Mouse (Mus musculus): ENCODE data around the gene 3110040N11Rik. TPM values are rescaled to one million over a fixed set of nuclear protein-coding genes. Genes with fewer than 3 reads are reported as not detected.

3110040N11Rik gene
- polyA plus RNA-seq, 1 experiment from 2014 or later = 30.0 TPM

- H3K36me3 ChIP-seq = peaks cover 30% of the 10 kb centered on the region
- WGBS (ENCODE audit: insufficient replicate concordance) = 67% methylated on average over 10 of the region's 10 CpGs
- no peaks in the 10 kb centered on the region for H3K27me3 ChIP-seq
- no peak overlapping the region for H3K4me2 ChIP-seq
- DNase-seq (no peak), ATAC-seq (ENCODE audit: low read depth) (no peak)
- no peak overlapping the region for H3K9ac ChIP-seq
- no peaks in the 10 kb centered on the region for H3K9me3 ChIP-seq (replicated peaks)
- H3K27ac ChIP-seq = no peak overlapping the region
- no peak overlapping the region for H3K4me3 ChIP-seq (replicated peaks)
- peaks cover 3% of the 10 kb centered on the region; the same call in 1 of the 2 replicates for H3K4me1 ChIP-seq (replicated peaks)
Measured at GRCm38 (mm10) chr7:81777667-81778218, 11.5 kb downstream of the 3110040N11Rik start.

DNA sequence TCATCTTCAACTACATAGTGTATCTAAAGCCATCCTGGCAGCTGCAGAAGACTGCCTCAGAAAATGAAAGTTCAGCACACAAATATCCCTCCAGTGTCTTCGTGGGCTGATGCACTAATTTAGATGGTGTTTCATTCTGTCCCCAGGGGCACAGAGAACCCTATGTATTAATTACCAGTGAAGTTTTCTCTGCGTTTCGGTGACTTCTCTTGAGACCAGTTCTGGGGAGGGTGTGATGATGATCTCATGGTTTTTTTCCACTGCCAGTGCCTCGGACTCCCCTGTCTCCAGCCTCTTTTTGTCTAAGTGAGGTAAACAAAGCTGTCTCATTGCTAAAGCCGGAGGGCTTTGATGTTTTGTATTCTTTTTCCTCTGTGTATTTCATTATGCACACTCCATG is 14.0 kb downstream of the 3110040N11Rik start:
- no peak overlapping the region for H3K9ac ChIP-seq
- H3K9me3 ChIP-seq (replicated peaks) = no peaks in the 10 kb centered on the region
- H3K27ac ChIP-seq = no peak overlapping the region
- DNase-seq = no peak
- 74% methylated on average over 5 of the region's 5 CpGs for WGBS (ENCODE audit: insufficient replicate concordance)
- H3K27me3 ChIP-seq = no peaks in the 10 kb centered on the region
- no peak overlapping the region for H3K4me3 ChIP-seq (replicated peaks)
- no peak overlapping the region for H3K4me2 ChIP-seq
- H3K4me1 ChIP-seq (replicated peaks) = peaks cover 3% of the 10 kb centered on the region; the same call in 1 of the 2 replicates
- H3K36me3 ChIP-seq = peaks cover 8% of the 10 kb centered on the region
- ATAC-seq (ENCODE audit: low read depth) = no peak

GRCm38 (mm10) chr7:81772786-81773539 is 16.3 kb downstream of the 3110040N11Rik start:
- DNase-seq = no peak
- no peaks in the 10 kb centered on the region for H3K9me3 ChIP-seq (replicated peaks)
- no peak overlapping the region for H3K4me3 ChIP-seq (replicated peaks)
- peaks cover 3% of the 10 kb centered on the region; the same call in 1 of the 2 replicates for H3K4me1 ChIP-seq (replicated peaks)
- H3K9ac ChIP-seq = no peak overlapping the region
- H3K4me2 ChIP-seq = no peak overlapping the region
- H3K36me3 ChIP-seq = 0 out of 2 replicates have a peak, but pooled peaks cover 3% of the 10 kb centered on the region
- no peak overlapping the region for H3K27ac ChIP-seq
- ATAC-seq (ENCODE audit: low read depth) = no peak
- H3K27me3 ChIP-seq = no peaks in the 10 kb centered on the region
- WGBS (ENCODE audit: insufficient replicate concordance) = 58% methylated on average over 10 of the region's 10 CpGs

DNA sequence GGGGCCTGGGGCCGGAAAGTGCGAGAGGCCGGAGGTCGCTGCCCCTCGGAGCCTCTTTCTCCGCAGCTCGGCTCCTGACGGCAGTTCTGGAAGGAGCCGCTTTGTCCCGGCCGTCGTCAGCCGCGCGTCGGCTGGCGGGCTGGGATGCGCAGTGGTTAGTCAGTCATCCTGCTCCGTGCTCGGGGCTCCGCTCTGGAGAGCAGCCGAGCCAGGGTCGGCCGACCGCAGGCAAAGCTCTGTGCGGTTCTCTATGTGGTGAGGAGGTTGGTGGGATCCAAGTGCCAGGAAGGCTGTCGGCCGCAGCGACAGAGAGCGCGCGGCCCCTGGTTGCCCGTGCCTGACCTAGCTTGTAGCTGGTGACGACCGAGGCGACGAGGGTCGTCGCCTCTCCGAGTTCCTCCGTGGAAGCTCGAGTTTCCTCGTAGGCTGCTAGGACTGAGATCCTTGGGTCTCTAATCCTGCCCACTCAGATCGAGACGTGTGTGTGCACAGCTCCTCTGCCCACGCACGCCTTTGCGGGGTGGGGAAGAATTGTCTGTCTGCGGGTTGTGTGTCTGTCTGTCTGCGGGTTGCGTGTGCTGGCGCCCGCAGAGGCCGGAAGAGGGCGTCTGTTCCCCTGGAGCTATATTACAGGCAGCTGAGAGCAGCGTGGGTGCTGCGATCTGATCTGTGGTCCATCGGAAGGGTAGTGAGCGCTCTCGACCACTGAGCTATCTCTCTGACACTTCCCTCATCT is 26.0 kb downstream of the 3110040N11Rik start:
- H3K4me3 ChIP-seq (replicated peaks) = peak overlapping the region; percentile 99
- H3K9me3 ChIP-seq (replicated peaks) = no peaks in the 10 kb centered on the region
- H3K4me1 ChIP-seq (replicated peaks) = peaks cover 33% of the 10 kb centered on the region
- H3K4me2 ChIP-seq = peak overlapping the region; percentile 94
- ATAC-seq (ENCODE audit: low read depth) (peak; percentile 65), DNase-seq (peak; percentile 46)
- WGBS (ENCODE audit: insufficient replicate concordance) = under 1% methylated on average over 60 of the region's 60 CpGs
- H3K27ac ChIP-seq = peak overlapping the region; percentile 91
- H3K36me3 ChIP-seq = 0 out of 2 replicates have a peak, but pooled peaks cover 3% of the 10 kb centered on the region
- H3K9ac ChIP-seq = peak overlapping the region; percentile 92
- no peaks in the 10 kb centered on the region for H3K27me3 ChIP-seq

DNA sequence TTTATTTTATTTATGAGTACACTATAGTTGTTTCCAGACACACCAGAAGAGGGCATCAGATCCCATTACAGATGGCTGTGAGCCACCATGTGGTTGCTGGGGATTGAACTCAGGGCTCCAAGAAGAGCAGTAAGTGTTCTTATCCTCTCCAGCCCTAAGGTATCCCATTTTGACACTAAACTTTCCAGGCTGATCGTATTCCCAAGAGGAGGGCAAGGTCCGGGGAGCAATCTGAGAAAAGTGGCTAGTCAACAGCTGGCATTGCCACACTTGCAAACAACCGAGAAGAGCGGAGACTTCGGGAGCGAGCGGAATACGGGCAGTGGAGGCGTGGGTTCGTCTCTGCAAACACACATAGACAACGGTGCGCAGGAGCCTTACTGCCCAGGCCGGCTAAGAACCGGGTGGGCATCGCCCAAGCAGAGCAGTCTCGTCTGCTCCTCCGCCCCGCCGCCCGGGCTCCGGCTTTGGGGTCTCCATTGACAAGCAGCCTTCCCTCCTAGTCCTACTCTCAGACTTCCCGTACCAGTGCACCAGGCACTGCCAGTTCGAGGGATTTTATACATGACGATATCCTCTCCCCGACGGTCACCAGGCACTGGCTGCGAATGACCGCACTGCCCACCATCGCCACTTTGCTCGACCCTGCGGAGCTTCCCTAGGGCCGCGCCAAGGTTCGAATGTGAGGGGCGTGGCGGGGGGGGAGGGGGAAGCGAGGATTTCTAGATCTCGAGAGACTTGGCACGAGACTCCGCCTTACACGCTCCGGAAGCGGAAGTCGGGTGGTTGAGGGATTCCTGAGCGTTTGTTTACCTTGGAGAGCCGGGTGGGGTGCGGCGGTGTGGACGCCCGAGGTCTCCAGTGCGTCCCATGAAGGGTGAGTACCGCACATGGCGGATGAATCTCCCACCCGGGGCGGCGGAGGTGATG is 26.8 kb downstream of the 3110040N11Rik start, which contains the start of gene Ramac:
TSS of gene Ramac (plus strand) at position 746 of the 930 bp plus-strand sequence.
- DNase-seq = peak; percentile 84

DNA sequence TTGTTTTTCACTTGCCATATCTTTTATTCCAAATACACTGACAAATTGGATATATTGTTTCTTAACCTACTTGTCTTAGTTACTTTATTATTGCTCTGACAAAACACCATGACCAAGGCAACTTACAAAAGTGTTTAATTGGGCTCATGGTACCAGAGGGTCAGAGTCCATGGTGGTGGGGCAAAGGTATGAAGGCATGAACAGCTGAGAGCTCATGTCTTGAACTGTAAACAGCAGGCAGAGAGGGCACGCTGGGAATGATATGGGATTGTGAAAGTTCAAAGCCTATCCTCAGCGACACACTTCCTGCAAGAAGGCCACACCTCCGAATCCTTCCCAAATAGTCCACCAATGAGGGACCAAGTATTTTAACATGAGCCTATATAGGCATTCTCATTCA is 41.3 kb downstream of the 3110040N11Rik start:
- no peak for ATAC-seq (ENCODE audit: low read depth)
- Histone ChIP-seq H3K4me2 (no peak overlapping the region), H3K4me3 (replicated peaks) (no peak overlapping the region), H3K36me3 (no peaks in the 10 kb centered on the region), H3K9me3 (replicated peaks) (no peaks in the 10 kb centered on the region), H3K4me1 (replicated peaks) (0 out of 2 replicates have a peak, but pooled peaks cover 2% of the 10 kb centered on the region), H3K27me3 (no peaks in the 10 kb centered on the region), H3K27ac (no peak overlapping the region), H3K9ac (no peak overlapping the region)
- WGBS (ENCODE audit: insufficient replicate concordance) = 70% methylated on average over 3 of the region's 3 CpGs
- no peak for DNase-seq

More for the DNA sequence above, 26.8 kb downstream of the 3110040N11Rik start, which contains the start of gene Ramac:
- Histone ChIP-seq H3K36me3 (no peaks in the 10 kb centered on the region), H3K4me1 (replicated peaks) (peaks cover 33% of the 10 kb centered on the region), H3K4me3 (replicated peaks) (peak within 1 kb of the TSS; percentile 99), H3K9me3 (replicated peaks) (no peaks in the 10 kb centered on the region), H3K4me2 (peak within 1 kb of the TSS; percentile 94), H3K27me3 (no peaks in the 10 kb centered on the region), H3K9ac (peak within 1 kb of the TSS; percentile 92), H3K27ac (peak within 1 kb of the TSS; percentile 91)
- peak; percentile 94 for ATAC-seq (ENCODE audit: low read depth)
- WGBS (ENCODE audit: insufficient replicate concordance) = under 1% methylated on average over 56 of the region's 56 CpGs

DNA sequence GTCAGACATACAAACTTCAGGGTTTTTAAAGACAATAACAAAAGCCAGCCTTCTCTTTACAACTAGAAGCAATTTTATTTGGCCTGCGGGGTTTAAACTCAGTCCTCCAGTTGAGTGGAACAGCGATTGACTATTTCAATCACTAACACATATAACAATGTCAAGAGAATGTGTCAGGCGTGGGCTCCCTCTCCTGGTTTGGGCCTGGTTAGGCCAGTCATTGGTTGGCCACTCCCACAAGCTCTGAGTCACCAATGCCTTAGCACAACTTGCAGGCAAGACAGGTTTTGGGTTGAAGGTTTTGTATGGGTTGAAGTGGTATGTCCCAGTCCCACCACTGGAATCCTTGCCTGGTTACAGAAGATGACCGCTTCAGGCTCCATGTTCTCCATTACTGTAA is 45.1 kb downstream of the 3110040N11Rik start:
- ATAC-seq (ENCODE audit: low read depth) (peak; percentile 70), DNase-seq (peak; percentile 20)
- Histone ChIP-seq H3K4me3 (replicated peaks) (no peak overlapping the region), H3K36me3 (no peaks in the 10 kb centered on the region), H3K9me3 (replicated peaks) (no peaks in the 10 kb centered on the region), H3K4me2 (no peak overlapping the region), H3K4me1 (replicated peaks) (peaks cover 13% of the 10 kb centered on the region), H3K9ac (no peak overlapping the region), H3K27me3 (no peaks in the 10 kb centered on the region), H3K27ac (no peak overlapping the region)
- 51% methylated on average over 4 of the region's 4 CpGs for WGBS (ENCODE audit: insufficient replicate concordance)

- Histone ChIP-seq H3K36me3 (no peaks in the 10 kb centered on the region), H3K9me3 (replicated peaks) (no peaks in the 10 kb centered on the region), H3K4me3 (replicated peaks) (no peak overlapping the region), H3K4me2 (no peak overlapping the region), H3K4me1 (replicated peaks) (peaks cover 18% of the 10 kb centered on the region), H3K27ac (no peak overlapping the region), H3K9ac (no peak overlapping the region), H3K27me3 (0 out of 2 replicates have a peak, but pooled peaks cover 4% of the 10 kb centered on the region)
- DNase-seq (no peak), ATAC-seq (ENCODE audit: low read depth) (no peak)
- 60% methylated on average over 7 of the region's 7 CpGs for WGBS (ENCODE audit: insufficient replicate concordance)
Measured at GRCm38 (mm10) chr7:81740010-81740409, 49.3 kb downstream of the 3110040N11Rik start.

- no peak for ATAC-seq (ENCODE audit: low read depth)
- Histone ChIP-seq H3K27ac (no peak overlapping the region), H3K27me3 (0 out of 2 replicates have a peak, but pooled peaks cover 4% of the 10 kb centered on the region), H3K36me3 (no peaks in the 10 kb centered on the region), H3K4me1 (replicated peaks) (peaks cover 18% of the 10 kb centered on the region), H3K4me3 (replicated peaks) (no peak overlapping the region), H3K9ac (no peak overlapping the region), H3K9me3 (replicated peaks) (no peaks in the 10 kb centered on the region), H3K4me2 (no peak overlapping the region)
- DNase-seq = no peak
- 64% methylated on average over 8 of the region's 8 CpGs for WGBS (ENCODE audit: insufficient replicate concordance)
Measured at GRCm38 (mm10) chr7:81738720-81739385, 50.4 kb downstream of the 3110040N11Rik start.
